Mouse (Mus musculus): ENCODE data around the gene 4930578G10Rik.
"Not testable (repeated sequence)": the region's sequence is repeated elsewhere in the genome, so short reads cannot be mapped to it uniquely, and the experiment has no call there.

4930578G10Rik gene

GRCm38 (mm10) chr4:42735245-42735644 lies at the start of gene 4930578G10Rik:
Gene 4930578G10Rik, plus strand, starts transcription at chr4:42735545.
- not testable (repeated sequence) for DNase-seq (ENCODE audit: low read depth, low spot score)

- DNase-seq (ENCODE audit: low read depth, low spot score), result not testable (repeated sequence)
These were observed 21.1 kb downstream of the 4930578G10Rik start, which contains the start of gene Ccl19 for GRCm38 (mm10) chr4:42756477-42756876. Gene Ccl19, minus strand, starts transcription at chr4:42756577.

GRCm38 (mm10) chr4:42773893-42774292 lies 38.5 kb downstream of the 4930578G10Rik start, which contains the start of gene Ccl21a:
Gene Ccl21a, minus strand, starts transcription at chr4:42773993.
- DNase-seq (ENCODE audit: low read depth, low spot score), result not testable (repeated sequence)

GRCm38 (mm10) chr4:42853788-42854187 lies 118.4 kb downstream of the 4930578G10Rik start, which contains the start of gene Fam205a1:
Gene Fam205a1, minus strand, starts transcription at chr4:42853888.
- DNase-seq (ENCODE audit: low read depth, low spot score), result not testable (repeated sequence)

- DNase-seq (ENCODE audit: low read depth, low spot score), result not testable (repeated sequence)
These were observed 121.3 kb downstream of the 4930578G10Rik start, which contains the start of gene Gm12394 for GRCm38 (mm10) chr4:42856671-42857070. Gene Gm12394, minus strand, starts transcription at chr4:42856771.

GRCm38 (mm10) chr4:42860483-42860882 lies 125.1 kb downstream of the 4930578G10Rik start:
- DNase-seq (ENCODE audit: low read depth, low spot score), result peak; percentile 21

GRCm38 (mm10) chr4:42863487-42863886 lies 128.1 kb downstream of the 4930578G10Rik start:
- not testable (repeated sequence) for DNase-seq (ENCODE audit: low read depth, low spot score)

GRCm38 (mm10) chr4:42867390-42867789 lies 132.0 kb downstream of the 4930578G10Rik start:
- DNase-seq (ENCODE audit: low read depth, low spot score), result no peak

- DNase-seq (ENCODE audit: low read depth, low spot score), result no peak
These were observed 132.8 kb downstream of the 4930578G10Rik start for GRCm38 (mm10) chr4:42868193-42868592.

- DNase-seq (ENCODE audit: low read depth, low spot score), result no peak
These were observed 135.4 kb downstream of the 4930578G10Rik start for GRCm38 (mm10) chr4:42870748-42871147.

GRCm38 (mm10) chr4:42872151-42872550 lies 136.8 kb downstream of the 4930578G10Rik start:
- DNase-seq (ENCODE audit: low read depth, low spot score), result no peak

GRCm38 (mm10) chr4:42872746-42873435 lies 137.5 kb downstream of the 4930578G10Rik start:
- DNase-seq (ENCODE audit: low read depth, low spot score), result no peak

GRCm38 (mm10) chr4:42874134-42874533 lies 138.8 kb downstream of the 4930578G10Rik start, which contains the start of gene Fam205c:
Gene Fam205c, minus strand, starts transcription at chr4:42874234.
- DNase-seq (ENCODE audit: low read depth, low spot score), result no peak

GRCm38 (mm10) chr4:42876586-42877291 lies 141.4 kb downstream of the 4930578G10Rik start:
- DNase-seq (ENCODE audit: low read depth, low spot score), result peak; percentile 58

- DNase-seq (ENCODE audit: low read depth, low spot score), result no peak
These were observed 142.3 kb downstream of the 4930578G10Rik start for GRCm38 (mm10) chr4:42877657-42878056.

GRCm38 (mm10) chr4:42879829-42880676 lies 144.7 kb downstream of the 4930578G10Rik start:
- DNase-seq (ENCODE audit: low read depth, low spot score), result no peak

GRCm38 (mm10) chr4:42880677-42880948 lies 145.3 kb downstream of the 4930578G10Rik start:
- no peak for DNase-seq (ENCODE audit: low read depth, low spot score)

GRCm38 (mm10) chr4:42886926-42887325 lies 151.6 kb downstream of the 4930578G10Rik start:
- DNase-seq (ENCODE audit: low read depth, low spot score), result no peak

GRCm38 (mm10) chr4:42888806-42889205 lies 153.5 kb downstream of the 4930578G10Rik start:
- no peak for DNase-seq (ENCODE audit: low read depth, low spot score)

GRCm38 (mm10) chr4:42891176-42891575 lies 155.8 kb downstream of the 4930578G10Rik start:
- no peak for DNase-seq (ENCODE audit: low read depth, low spot score)

GRCm38 (mm10) chr4:42895118-42895517 lies 159.8 kb downstream of the 4930578G10Rik start:
- no peak for DNase-seq (ENCODE audit: low read depth, low spot score)
